Mouse (Mus musculus) neutrophil, adult 59 days (primary cell): ENCODE measurements around the gene Rbm41. TPM values are rescaled to one million over a fixed set of nuclear protein-coding genes. Genes with fewer than 3 reads are reported as not detected.

ENCODE experiments used
- total RNA-seq, 2 experiments: library from RNA; stranded (reverse); gene quantifications; 1 replicate in 1 of 2; 2 replicates in 1 of 2; pipeline ENCODE4 v1.2.4; 2023

Rbm41 gene
- 10 to 100 TPM in 1 of 2 experiments, 1 to 10 TPM in 1; 9.3 to 11.5 TPM for total RNA-seq

DNA sequence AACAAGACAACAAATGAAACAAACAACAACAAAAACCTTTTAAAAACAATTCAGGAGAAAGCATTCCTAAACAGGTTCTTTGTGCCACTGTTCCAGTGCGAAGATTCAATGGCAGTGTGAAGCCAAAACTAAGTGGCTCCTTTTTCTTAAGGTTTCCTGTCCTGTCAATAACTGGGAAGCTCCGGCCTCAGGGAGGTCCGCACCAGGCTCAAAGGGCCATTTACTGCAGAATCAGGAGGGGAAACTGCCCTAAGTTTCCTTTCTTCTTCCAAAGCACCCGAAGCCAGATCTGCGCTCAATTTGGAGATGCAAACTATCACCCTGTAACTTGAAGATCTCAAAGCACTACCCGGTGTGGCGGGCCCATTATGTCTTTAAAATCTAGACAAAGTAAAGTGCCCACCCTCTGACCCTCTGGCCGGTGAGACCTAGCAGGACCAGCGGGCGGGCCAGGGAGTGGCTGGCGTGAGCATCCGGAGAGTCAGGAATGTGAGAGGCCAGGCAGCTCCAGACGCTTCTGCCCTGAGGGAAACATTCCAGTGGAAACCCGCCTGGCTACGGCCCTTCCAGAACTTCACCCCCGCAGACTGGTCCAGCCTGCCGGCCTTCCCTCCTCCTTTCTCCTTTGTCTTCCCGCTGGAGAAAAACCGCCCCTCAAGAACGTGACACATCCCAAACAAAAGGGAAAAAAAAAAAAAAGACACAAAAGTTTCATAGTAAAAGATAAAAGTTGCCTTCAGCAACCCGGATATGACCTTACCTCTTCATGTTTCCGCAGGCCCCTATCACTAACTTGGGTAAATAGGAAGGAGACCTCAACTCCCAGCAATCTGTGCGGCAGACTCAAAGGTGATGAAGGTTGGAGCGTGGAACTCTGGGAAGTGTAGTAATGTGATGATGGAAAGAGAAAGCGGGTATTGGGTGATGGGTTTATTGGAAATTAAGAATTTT, at the start of gene Rbm41:
Gene Rbm41 (minus strand): TSS at position 856 of the 951 bp plus-strand sequence.

DNA sequence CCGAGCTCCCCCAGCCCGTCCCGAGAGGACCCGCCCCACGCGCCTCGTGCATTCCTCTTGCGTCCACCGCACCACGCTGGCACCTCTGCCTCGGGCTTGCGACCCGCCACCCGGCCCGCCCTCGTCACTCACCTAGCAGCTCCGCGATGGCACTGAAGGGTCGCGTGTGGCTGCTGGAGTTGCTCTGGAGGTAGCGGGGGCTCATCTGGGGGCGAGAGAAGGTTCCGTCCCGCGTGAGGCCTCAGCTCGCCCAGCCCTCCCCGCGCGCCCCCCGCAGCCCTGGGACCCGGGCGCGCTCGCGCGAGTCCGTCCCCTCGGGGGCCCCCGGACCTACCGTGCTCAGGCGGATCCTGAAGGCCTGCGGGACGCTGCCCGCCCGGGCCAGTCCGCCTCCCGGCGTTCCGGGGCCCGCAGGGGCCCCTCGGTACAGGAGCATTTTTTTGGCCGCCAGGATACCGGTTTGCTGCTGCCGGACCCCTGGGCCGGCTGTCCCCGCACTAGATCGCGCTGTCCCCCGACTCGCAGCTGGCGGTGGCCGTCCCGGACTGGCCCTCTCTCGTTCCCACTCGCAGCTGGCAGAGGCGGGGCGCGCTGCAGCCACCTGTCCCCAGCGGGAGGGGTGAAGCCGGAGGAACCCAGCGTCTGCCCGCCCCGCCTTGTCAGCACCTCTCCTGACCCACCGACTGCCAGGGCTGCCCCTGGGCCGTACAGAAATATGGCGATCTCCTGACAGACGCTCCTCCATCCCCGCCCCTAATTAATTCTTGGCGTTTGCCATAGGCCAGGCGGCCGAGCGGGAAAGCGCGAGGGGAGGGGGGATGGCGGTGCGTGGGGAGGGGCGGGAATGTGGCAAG, 127.2 kb downstream of the Rbm41 start, which contains the start of gene Morc4:
Gene Morc4 (minus strand): TSS at position 740 of the 854 bp plus-strand sequence.

Other genes with a start within 250 kb of the Rbm41 start
- not detected for gene Ripply1, start 216.2 kb downstream of the Rbm41 start, total RNA-seq
- not detected for gene Cldn2, start 197.8 kb downstream of the Rbm41 start, total RNA-seq
- 1 to 10 TPM in 1 of 2 experiments, under 1 TPM in 1; 0.82 to 1.1 TPM for gene Morc4, start 126.9 kb downstream of the Rbm41 start, total RNA-seq
- not detected for gene Nup62cl, start 64.1 kb upstream of the Rbm41 start, total RNA-seq
- gene Pih1h3b, start 64.3 kb upstream of the Rbm41 start, total RNA-seq = not detected